In the genomic region with DNA sequence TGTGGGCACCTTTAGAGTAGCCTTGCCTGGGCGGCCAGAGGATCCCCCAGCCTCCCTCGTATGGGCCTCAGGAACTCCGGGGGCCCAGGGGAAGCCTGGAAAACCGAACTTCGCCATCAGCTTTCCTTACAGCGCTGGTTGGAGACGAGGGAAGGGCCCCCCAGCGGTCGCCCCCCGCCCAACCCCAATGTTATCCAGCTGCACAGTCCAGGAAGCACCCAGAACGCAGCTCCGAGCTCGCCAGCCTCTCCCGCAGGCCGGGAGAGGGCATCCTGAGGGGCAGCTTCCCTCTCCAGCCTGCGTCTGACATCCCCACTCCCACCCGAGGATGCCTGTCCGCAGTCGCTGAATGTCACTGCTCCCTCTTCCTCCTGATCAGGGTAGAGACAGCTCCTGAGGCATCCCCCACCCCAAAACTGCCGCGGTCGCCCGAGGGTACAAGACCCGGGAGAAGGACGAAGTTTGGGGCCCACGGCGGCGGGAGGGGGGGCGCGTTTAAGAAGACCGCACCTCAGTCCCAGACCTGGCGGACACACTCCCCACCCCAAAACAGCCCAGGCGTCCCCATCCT, we compare ENCODE assay signal across 7 mouse cellular contexts. TPM values are rescaled to one million over a fixed set of nuclear protein-coding genes. Genes with fewer than 3 reads are reported as not detected.
DNase-seq lines count a peak whose midpoint lies in the region; ATAC-seq and TF ChIP-seq lines count a peak whose summit lies in the region.

No protein-coding gene starts in this region.

- no peak for ATAC-seq in forebrain, embryonic 15.5 days (replicated peaks)
- ATAC-seq in intestine, postnatal 0 days = no peak
- no peak for ATAC-seq in limb, embryonic 13.5 days (ENCODE audit: low FRiP score, low read depth)
- no peak for ATAC-seq in midbrain, embryonic 15.5 days (replicated peaks)
- ATAC-seq in stomach, embryonic 15.5 days (ENCODE audit: insufficient read depth, low FRiP score, low read depth) = no peak

- H3K27ac ChIP-seq in MEL (ENCODE audit: control insufficient read depth, low read depth, low read length) = peak overlapping the region; percentile 13; the same call in 1 of the 2 replicates
- H3K27ac ChIP-seq in bone marrow, adult 2 months (ENCODE audit: control insufficient read depth, insufficient read depth, low read depth, low read length, poor library complexity) = peak overlapping the region; percentile 20; the same call in 1 of the 2 replicates
- peak overlapping the region; percentile 99 for H3K27ac ChIP-seq in forebrain, embryonic 15.5 days (replicated peaks)
- peak overlapping the region; percentile 97 for H3K27ac ChIP-seq in intestine, postnatal 0 days (ENCODE audit: low read depth, low read length)
- peak overlapping the region; percentile 99 for H3K27ac ChIP-seq in limb, embryonic 13.5 days
- peak overlapping the region; percentile 98 for H3K27ac ChIP-seq in midbrain, embryonic 15.5 days
- H3K27ac ChIP-seq in stomach, embryonic 15.5 days = peak overlapping the region; percentile 97

- H3K36me3 ChIP-seq in MEL (ENCODE audit: control insufficient read depth in 1 of 2, insufficient read depth in 2 of 2, low read length in 2 of 2) = peaks cover 0 to 24% of the 10 kb centered on the region in 2 experiments; a peak in 2 of 4 replicates
- H3K36me3 ChIP-seq in forebrain, embryonic 15.5 days = no peaks in the 10 kb centered on the region
- H3K36me3 ChIP-seq in intestine, postnatal 0 days (ENCODE audit: control insufficient read depth, insufficient read depth) = no peaks in the 10 kb centered on the region
- no peaks in the 10 kb centered on the region for H3K36me3 ChIP-seq in limb, embryonic 13.5 days
- H3K36me3 ChIP-seq in midbrain, embryonic 15.5 days (replicated peaks) = no peaks in the 10 kb centered on the region
- H3K36me3 ChIP-seq in stomach, embryonic 15.5 days = no peaks in the 10 kb centered on the region

- H3K9ac ChIP-seq in MEL (ENCODE audit: control insufficient read depth, low read depth, low read length, poor library complexity, severe bottlenecking) = peak overlapping the region; percentile 93
- peak overlapping the region; percentile 99 for H3K9ac ChIP-seq in forebrain, embryonic 15.5 days (replicated peaks)
- peak overlapping the region; percentile 87 for H3K9ac ChIP-seq in intestine, postnatal 0 days (ENCODE audit: low read depth, low read length)
- peak overlapping the region; percentile 95 for H3K9ac ChIP-seq in limb, embryonic 13.5 days
- H3K9ac ChIP-seq in midbrain, embryonic 15.5 days = peak overlapping the region; percentile 92
- H3K9ac ChIP-seq in stomach, embryonic 15.5 days = peak overlapping the region; percentile 80

- no peaks in the 10 kb centered on the region for H3K27me3 ChIP-seq in MEL (ENCODE audit: control insufficient read depth in 1 of 2, insufficient read depth in 2 of 2, low read length in 2 of 2)
- H3K27me3 ChIP-seq in forebrain, embryonic 15.5 days = no peaks in the 10 kb centered on the region
- H3K27me3 ChIP-seq in intestine, postnatal 0 days (replicated peaks; ENCODE audit: control insufficient read depth, insufficient read depth, low read length) = no peaks in the 10 kb centered on the region
- no peaks in the 10 kb centered on the region for H3K27me3 ChIP-seq in limb, embryonic 13.5 days
- H3K27me3 ChIP-seq in midbrain, embryonic 15.5 days (replicated peaks) = no peaks in the 10 kb centered on the region
- H3K27me3 ChIP-seq in stomach, embryonic 15.5 days (replicated peaks) = no peaks in the 10 kb centered on the region

- TF ChIP-seq RAD21 in MEL (IDR thresholded peaks at IDR 0.05; ENCODE audit: low read depth, low read length) = no peak

- H3K4me2 ChIP-seq in forebrain, embryonic 15.5 days (replicated peaks) = peak overlapping the region; percentile 91
- H3K4me2 ChIP-seq in intestine, postnatal 0 days (replicated peaks; ENCODE audit: low read depth) = peak overlapping the region; percentile 99
- H3K4me2 ChIP-seq in limb, embryonic 13.5 days (replicated peaks) = peak overlapping the region; percentile 76
- peak overlapping the region; percentile 87 for H3K4me2 ChIP-seq in midbrain, embryonic 15.5 days
- H3K4me2 ChIP-seq in stomach, embryonic 15.5 days = peak overlapping the region; percentile 88

- peaks cover 9 to 25% of the 10 kb centered on the region in 2 experiments for H3K4me1 ChIP-seq in MEL (ENCODE audit: control insufficient read depth in 1 of 2, insufficient read depth in 2 of 2, low read length in 2 of 2)
- peaks cover 2% of the 10 kb centered on the region; the same call in 1 of the 2 replicates for H3K4me1 ChIP-seq in bone marrow, adult 2 months (ENCODE audit: control insufficient read depth, insufficient read depth, low read length)
- peaks cover 42% of the 10 kb centered on the region for H3K4me1 ChIP-seq in forebrain, embryonic 15.5 days
- 0 out of 2 replicates have a peak, but pooled peaks cover 11% of the 10 kb centered on the region for H3K4me1 ChIP-seq in intestine, postnatal 0 days (replicated peaks; ENCODE audit: control insufficient read depth, insufficient read depth, low read length)
- peaks cover 47% of the 10 kb centered on the region for H3K4me1 ChIP-seq in limb, embryonic 13.5 days
- peaks cover 31% of the 10 kb centered on the region for H3K4me1 ChIP-seq in midbrain, embryonic 15.5 days
- H3K4me1 ChIP-seq in stomach, embryonic 15.5 days = peaks cover 17% of the 10 kb centered on the region

- H3K9me3 ChIP-seq in MEL (replicated peaks; ENCODE audit: insufficient read depth, low read length) = no peaks in the 10 kb centered on the region
- no peaks in the 10 kb centered on the region for H3K9me3 ChIP-seq in forebrain, embryonic 15.5 days
- no peaks in the 10 kb centered on the region for H3K9me3 ChIP-seq in intestine, postnatal 0 days (ENCODE audit: control insufficient read depth)
- H3K9me3 ChIP-seq in limb, embryonic 13.5 days = no peaks in the 10 kb centered on the region
- no peaks in the 10 kb centered on the region for H3K9me3 ChIP-seq in midbrain, embryonic 15.5 days
- H3K9me3 ChIP-seq in stomach, embryonic 15.5 days = no peaks in the 10 kb centered on the region

- peak overlapping the region; percentile 79 to 94 for H3K4me3 ChIP-seq in MEL (ENCODE audit: control insufficient read depth in 1 of 2, insufficient read depth in 1 of 2, low read depth in 2 of 2, low read length in 2 of 2)
- H3K4me3 ChIP-seq in bone marrow, adult 2 months (replicated peaks; ENCODE audit: control insufficient read depth, low read depth, low read length) = peak overlapping the region; percentile 89
- H3K4me3 ChIP-seq in forebrain, embryonic 15.5 days = peak overlapping the region; percentile 83
- H3K4me3 ChIP-seq in intestine, postnatal 0 days (ENCODE audit: low read depth, low read length) = peak overlapping the region; percentile 88
- H3K4me3 ChIP-seq in limb, embryonic 13.5 days = peak overlapping the region; percentile 81
- peak overlapping the region; percentile 61 for H3K4me3 ChIP-seq in midbrain, embryonic 15.5 days
- H3K4me3 ChIP-seq in stomach, embryonic 15.5 days (replicated peaks) = peak overlapping the region; percentile 90

- no peak for TF ChIP-seq EP300 in MEL (IDR thresholded peaks at IDR 0.05; ENCODE audit: low read depth in 1 of 2, low read length in 2 of 2)

- TF ChIP-seq CTCF in MEL (IDR thresholded peaks at IDR 0.05 in 2 of 3, conservative IDR thresholded peaks at IDR 0.05 in 1 of 3; ENCODE audit: control insufficient read depth in 1 of 3, insufficient read depth in 1 of 3, low read depth in 2 of 3, low read length in 3 of 3, poor library complexity in 1 of 3, severe bottlenecking in 1 of 3) = no peak
- no peak for TF ChIP-seq CTCF in bone marrow, adult 2 months (IDR thresholded peaks at IDR 0.05; ENCODE audit: control insufficient read depth, insufficient read depth, low read length)
- peak; percentile 45 for TF ChIP-seq CTCF in intestine, postnatal 0 days (IDR thresholded peaks at IDR 0.05; ENCODE audit: low read depth)

- DNase-seq in MEL (ENCODE audit: low read depth, low spot score) = peak; percentile 34

- TF ChIP-seq POLR2A in MEL (IDR thresholded peaks at IDR 0.05; ENCODE audit: control insufficient read depth in 1 of 2, insufficient read depth in 1 of 2, low read depth in 1 of 2, low read length in 2 of 2, poor library complexity in 1 of 2) = no peak
- TF ChIP-seq POLR2A in bone marrow, adult 2 months (IDR thresholded peaks at IDR 0.05; ENCODE audit: borderline replicate concordance, control insufficient read depth, low read depth, low read length) = no peak

- H3K79me2 ChIP-seq in MEL (ENCODE audit: control insufficient read depth, insufficient read depth, low read length, poor library complexity) = no peaks in the 10 kb centered on the region; the same call in 1 of the 2 replicates

- 2% methylated on average over 33 of the region's 33 CpGs for WGBS in bone marrow, adult 2 months
- under 1% methylated on average over 33 of the region's 33 CpGs for WGBS in forebrain, embryonic 15.5 days
- under 1% methylated on average over 32 of the region's 33 CpGs for WGBS in intestine, postnatal 0 days
- WGBS in limb, embryonic 13.5 days = 2% methylated on average over 32 of the region's 33 CpGs
- under 1% methylated on average over 31 of the region's 33 CpGs for WGBS in midbrain, embryonic 15.5 days
- under 1% methylated on average over 32 of the region's 33 CpGs for WGBS in stomach, embryonic 15.5 days

TF ChIP-seq in MEL, 35 proteins besides CTCF, POLR2A, EP300 and RAD21 (continues in another document):
- TF ChIP-seq KAT2A (conservative IDR thresholded peaks at IDR 0.05; ENCODE audit: low read depth, low read length) (no peak), ETS1 (IDR thresholded peaks at IDR 0.05; ENCODE audit: low read depth, low read length) (no peak), CHD1 (IDR thresholded peaks at IDR 0.05; ENCODE audit: low read depth, low read length) (no peak), GATA1 (IDR thresholded peaks at IDR 0.05; ENCODE audit: low read depth, low read length) (no peak), MYB (IDR thresholded peaks at IDR 0.05; ENCODE audit: low read depth, low read length) (no peak), NRF1 (IDR thresholded peaks at IDR 0.05; ENCODE audit: insufficient read depth, low read depth, low read length, poor library complexity, severe bottlenecking) (no peak), MAFK (IDR thresholded peaks at IDR 0.05; ENCODE audit: borderline replicate concordance, low read depth, low read length) (no peak), USF1 (IDR thresholded peaks at IDR 0.05; ENCODE audit: low read depth, low read length) (no peak)

RNA-seq across cellular contexts. Expression of gene Kat6b, which starts 17.9 kb away (rescaled TPM):
- 1.8 and 2.5 TPM in 2 replicates for total RNA-seq in MEL (2012; rRNA removed)
- polyA plus RNA-seq in MEL (2012; ENCODE audit: insufficient read depth in 1 of 2, insufficient read length in 2 of 2, low read depth in 1 of 2, low replicate concordance in 2 of 2, missing spikeins in 1 of 2) = 1 to 10 TPM in 1 of 2 experiments, not detected in 1; 5.4 TPM
- polyA plus RNA-seq in bone marrow, adult 2 months (2011; ENCODE audit: insufficient read depth, insufficient read length, low replicate concordance, missing spikeins) = 3.9 and 11.5 TPM in 2 replicates
- 29.5 and 31.5 TPM in 2 replicates for polyA plus RNA-seq in forebrain, embryonic 15.5 days (2015; fragmentation: Nextera tagmentation; extraction: Ambion mirVana)
- polyA plus RNA-seq in intestine, postnatal 0 days (2015; fragmentation: Nextera tagmentation; extraction: Ambion mirVana) = 4.8 and 5.5 TPM in 2 replicates
- polyA plus RNA-seq in limb, embryonic 13.5 days (2015; fragmentation: Nextera tagmentation; extraction: Ambion mirVana) = 30.7 and 31.4 TPM in 2 replicates
- 22.9 and 23.7 TPM in 2 replicates for polyA plus RNA-seq in midbrain, embryonic 15.5 days (2015; fragmentation: Nextera tagmentation; extraction: Ambion mirVana)
- polyA plus RNA-seq in stomach, embryonic 15.5 days (2015; fragmentation: Nextera tagmentation; extraction: Ambion mirVana) = 12.5 and 18.3 TPM in 2 replicates

Comparison
In these comparisons a context has a peak if more than half of its experiments do, and no peak if none do; other contexts are left out.
1. H3K27ac ChIP-seq: peak in every context shown above with its lines; median percentile 99 in forebrain, embryonic 15.5 days; 99 in limb, embryonic 13.5 days; 98 in midbrain, embryonic 15.5 days; 97 in intestine, postnatal 0 days; 97 in stomach, embryonic 15.5 days; 20 in bone marrow, adult 2 months; 13 in MEL.